Mouse (Mus musculus) layer of hippocampus, postnatal 10 days (tissue): Measurements from ENCODE around the gene Rcan2. TPM values are rescaled to one million over a fixed set of nuclear protein-coding genes. Genes with fewer than 3 reads are reported as not detected.

ENCODE experiments used
- DNase-seq, 2 experiments: peaks; one replicate each; pipeline ENCODE4 v3.0.0; 2021; ENCODE audit warnings: low spot score in 2 of 2
- long read RNA-seq: library from polyadenylated mRNA; stranded (forward); transcript quantifications from one replicate; pipeline ENCODE4 v2.0.0, GENCODE M21; 2023
- total RNA-seq, 2 experiments: library from RNA; stranded (reverse); gene quantifications; 2 replicates each; pipeline ENCODE4 v1.2.3; 2021

Gene Rcan2
- total RNA-seq, result 10 to 100 TPM; 40.2 to 42.5 TPM
- long read RNA-seq, transcript Rcan2-206 (5 exons, 2,914 nt), result minor isoform, 8 of 34 reads
- long read RNA-seq, transcript Rcan2-201 (4 exons, 3,313 nt), result major isoform, 12 of 34 reads
- long read RNA-seq, partial matches to known transcripts, result 0 of 34 reads
- long read RNA-seq, other reads (novel, unspliced or antisense), result 13 of 34 reads

DNA sequence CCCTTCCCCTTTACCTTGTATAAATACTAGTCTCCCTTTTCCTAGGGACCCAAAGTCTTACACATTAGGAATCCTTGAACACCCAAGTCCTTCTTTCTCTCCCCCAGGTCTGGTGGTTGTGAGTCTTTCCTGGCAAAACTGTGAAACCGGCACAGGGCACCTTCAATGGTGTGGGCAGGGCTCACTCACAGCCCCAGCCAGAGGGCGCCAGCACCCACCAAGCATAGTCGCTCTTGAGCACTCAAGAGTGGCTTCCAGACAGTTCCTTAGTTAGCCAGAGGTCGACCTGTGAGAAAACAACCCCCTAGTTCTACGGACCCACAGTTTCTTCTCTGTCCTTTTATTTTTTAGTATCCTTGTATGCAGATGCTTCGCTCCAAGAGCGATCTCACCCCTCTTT lies at the start of gene Rcan2:
Rcan2 (plus strand) TSS at position 275 of the 400 bp plus-strand sequence.
- peak; percentile 37 to 62 for DNase-seq

GRCm38 (mm10) chr17:43752811-43753210 lies 48.3 kb upstream of the Rcan2 start:
- no peak for DNase-seq

DNA sequence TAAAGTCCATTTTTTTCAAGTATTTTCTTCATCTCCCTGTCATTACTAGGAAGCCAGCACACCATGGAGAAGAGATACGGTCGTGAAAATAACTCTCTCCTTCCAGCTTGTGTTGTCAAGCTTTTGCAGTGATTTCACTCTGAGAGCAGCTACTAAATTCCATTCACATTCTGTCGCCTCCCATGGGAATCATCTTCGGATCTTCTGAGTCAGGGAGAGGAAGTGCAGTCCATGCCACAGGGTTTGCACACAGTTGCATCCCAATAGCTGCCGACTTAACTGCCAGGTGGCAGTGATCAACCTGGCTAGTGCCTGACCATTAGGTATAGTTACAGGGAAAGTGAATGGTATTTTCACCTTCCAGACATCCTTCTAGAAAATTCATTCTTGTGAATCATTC lies 46.5 kb upstream of the Rcan2 start:
- DNase-seq, result no peak

DNA sequence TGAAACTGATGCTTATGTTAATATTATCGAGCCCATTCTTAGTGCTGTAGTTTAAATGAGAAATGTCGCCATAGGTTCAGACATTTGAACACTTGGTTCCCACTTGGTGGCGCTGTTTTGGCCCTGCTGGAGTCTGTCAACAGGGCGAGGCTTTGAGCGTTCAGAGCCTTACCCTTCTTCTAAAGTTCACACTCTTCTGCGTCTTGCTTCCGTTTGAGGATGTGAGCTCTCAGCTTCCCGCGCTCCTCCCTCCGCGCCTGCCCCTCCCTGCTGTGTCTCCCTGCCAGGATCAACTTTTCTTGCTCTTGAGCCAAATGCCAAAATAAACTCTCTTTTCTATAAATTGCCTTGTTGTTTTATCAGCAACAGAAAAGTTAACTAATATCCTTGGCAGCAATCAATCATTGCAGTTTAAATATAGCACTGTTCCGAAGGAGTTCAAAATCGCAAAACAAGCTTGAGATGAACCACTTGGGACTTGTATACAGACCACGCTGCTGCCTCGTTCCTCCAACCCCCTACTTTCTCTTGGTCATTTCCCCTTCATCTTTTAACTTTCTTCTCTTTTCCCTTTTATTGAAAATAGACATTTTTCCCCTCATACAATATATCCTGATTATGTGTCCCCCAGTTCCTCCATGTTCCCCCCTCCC lies 42.4 kb upstream of the Rcan2 start:
- DNase-seq, result no peak

DNA sequence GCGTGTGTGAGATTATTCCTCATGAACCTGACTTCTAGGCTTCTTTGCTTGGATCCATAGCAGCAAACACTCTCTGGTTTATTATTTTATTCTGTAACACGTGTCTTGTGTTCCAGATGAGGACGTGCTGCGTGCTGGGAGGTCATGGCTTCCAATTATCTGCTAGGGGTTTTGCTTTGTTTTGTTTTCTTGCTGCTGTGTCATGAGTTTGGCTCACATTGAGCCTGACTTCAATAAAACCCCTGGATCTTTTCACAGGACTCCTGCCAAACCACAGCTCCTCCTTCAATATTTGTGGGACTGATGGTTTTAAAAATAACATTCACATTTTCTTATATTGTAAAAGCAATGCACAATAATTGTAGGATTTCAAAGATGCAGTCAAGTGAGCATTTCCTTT lies 16.6 kb upstream of the Rcan2 start:
- DNase-seq, result no peak

- no peak for DNase-seq
These were observed 12.9 kb upstream of the Rcan2 start for GRCm38 (mm10) chr17:43788222-43788621.

DNA sequence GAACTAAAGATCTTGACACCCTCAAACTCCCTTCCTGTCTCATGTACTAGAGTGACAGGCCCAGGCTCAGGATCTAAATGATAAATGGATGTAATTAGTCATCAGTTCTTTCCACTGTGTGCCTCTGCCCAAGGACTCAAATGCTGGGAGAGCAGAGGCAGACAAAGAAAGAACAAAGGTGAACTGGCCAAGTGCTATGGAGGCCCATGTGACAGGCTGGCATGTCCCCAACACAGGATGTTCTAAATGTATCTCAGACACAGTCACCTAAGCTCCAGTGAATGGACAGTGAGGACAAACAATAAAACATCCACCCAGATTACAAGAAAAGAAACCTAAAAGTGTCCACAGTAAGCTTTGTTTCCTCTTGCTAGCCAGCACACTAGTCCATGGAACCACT lies 11.8 kb upstream of the Rcan2 start:
- DNase-seq, result no peak

DNA sequence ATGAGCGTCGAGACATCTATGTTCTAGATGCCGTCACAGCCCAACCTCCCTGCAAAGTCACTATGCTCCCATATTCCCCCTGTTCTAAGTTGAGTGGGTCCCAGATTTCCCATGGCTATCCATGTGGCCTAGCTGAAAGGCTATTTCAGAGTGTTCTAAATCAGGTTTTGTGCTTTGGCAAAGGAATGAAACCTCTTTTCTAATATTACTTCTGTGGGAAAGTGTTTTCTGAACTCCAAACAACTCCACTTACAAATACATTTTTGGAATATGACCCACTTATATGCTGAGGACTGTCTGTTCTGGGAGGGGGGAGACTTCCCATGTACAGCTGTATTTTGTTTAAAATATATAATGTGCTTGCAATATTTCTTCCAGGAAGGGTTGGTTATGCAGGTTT lies 9.4 kb upstream of the Rcan2 start:
- DNase-seq, result no peak

GRCm38 (mm10) chr17:43794731-43795280 lies 6.3 kb upstream of the Rcan2 start:
- DNase-seq, result no peak

DNA sequence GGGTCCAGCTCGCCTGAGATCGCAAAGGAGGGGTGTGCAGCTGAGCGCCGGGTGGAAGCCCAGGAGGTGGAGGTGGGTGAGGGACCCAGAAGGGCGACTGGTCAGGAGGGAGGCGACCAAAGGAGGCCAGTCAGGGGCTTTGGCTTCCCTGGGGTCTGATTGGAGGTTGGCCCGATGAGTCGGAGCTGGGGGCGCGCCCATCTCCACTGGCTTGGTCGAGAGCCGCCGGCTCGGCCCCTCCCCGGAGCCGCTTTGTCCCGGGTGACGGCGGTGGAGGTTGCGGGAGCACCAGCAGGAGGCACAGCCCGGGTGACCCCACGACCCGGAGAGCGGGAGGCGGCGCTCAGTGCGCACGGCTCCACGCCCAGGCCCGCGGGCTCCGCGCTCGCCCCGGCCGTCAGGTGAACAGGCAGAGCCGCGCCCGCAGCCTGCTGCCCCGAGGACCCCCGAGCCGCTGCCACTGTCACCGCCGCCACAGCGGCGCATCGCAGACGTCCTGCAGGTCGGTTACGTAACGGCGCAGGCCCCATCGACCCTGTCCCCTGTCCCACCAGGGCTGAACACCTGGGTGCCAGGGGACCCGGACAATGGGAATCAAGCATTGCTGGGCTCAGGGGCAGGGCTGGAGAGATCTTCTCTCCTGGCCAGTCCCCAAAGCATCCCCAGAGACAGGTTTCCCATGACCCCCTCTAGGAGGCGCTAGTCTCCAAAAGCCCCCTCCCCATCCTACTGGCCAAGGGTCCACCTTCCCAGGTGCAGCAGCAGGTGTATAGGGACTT lies 633 bp downstream of the Rcan2 start:
- peak; percentile 22 to 46 for DNase-seq

DNA sequence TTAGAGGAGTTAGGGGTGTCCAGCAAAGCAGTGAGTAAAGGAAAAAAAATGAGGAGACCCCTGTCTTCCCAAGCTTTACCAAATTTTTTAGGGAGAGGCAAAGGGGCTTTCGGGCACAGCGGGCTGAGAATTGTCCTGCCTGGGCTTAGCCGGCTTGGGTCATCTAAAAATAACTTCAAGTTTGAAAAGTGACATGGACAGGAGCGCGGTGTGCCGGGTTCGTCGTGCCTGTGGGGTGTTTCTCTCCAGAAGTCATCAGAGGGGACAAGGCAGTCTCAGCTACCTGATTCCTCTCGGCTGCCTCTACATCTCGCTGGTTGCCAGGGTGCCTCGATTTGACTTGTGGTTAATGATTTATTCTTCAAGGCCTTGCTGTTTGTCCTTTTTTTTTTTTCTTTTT lies 1.3 kb downstream of the Rcan2 start:
- no peak for DNase-seq

GRCm38 (mm10) chr17:43803111-43803510 lies 2.0 kb downstream of the Rcan2 start:
- no peak for DNase-seq

DNA sequence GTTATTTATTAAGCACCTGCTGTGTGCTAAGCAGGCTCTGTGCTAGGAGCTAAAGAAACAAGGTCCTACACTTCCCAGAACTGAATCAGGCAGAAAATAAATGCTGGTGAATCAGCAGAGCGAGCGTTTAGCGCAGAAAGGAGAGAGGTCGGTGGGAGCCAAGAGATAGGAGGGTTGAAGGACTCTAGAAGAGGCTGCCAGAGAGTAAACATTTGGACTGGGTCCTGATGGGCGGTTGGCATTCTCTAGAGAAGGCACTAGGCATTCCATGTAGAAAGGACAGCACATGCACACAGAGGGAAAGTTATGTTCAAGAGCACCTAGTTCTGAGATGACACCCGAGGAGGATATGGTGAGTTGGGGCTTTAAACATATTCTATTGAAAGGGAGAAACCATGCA lies 2.6 kb downstream of the Rcan2 start:
- DNase-seq, result no peak

GRCm38 (mm10) chr17:43806841-43807240 lies 5.7 kb downstream of the Rcan2 start:
- no peak for DNase-seq

- no peak for DNase-seq
These were observed 10.3 kb downstream of the Rcan2 start for GRCm38 (mm10) chr17:43811453-43811852.

DNA sequence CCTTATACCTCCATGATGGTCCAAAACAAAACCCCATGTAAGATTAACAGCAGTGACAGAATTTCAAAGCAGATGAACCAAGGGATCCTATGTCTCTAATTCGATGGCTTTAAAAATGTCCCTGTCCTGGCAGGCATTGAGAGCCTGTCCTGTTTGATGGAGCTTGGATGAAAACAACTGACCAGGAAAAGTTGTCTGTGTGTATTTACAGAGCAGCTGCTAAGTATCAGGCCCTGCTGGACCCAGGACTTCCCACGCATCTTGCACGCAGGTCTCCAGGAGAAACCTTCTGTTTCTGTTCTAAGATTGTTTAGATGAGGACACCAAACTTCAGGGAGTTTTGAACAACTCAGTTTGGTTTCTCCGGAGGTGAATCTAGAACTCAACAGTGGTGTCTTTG lies 14.2 kb downstream of the Rcan2 start:
- no peak for DNase-seq

GRCm38 (mm10) chr17:43816480-43816879 lies 15.3 kb downstream of the Rcan2 start:
- DNase-seq, result no peak

DNA sequence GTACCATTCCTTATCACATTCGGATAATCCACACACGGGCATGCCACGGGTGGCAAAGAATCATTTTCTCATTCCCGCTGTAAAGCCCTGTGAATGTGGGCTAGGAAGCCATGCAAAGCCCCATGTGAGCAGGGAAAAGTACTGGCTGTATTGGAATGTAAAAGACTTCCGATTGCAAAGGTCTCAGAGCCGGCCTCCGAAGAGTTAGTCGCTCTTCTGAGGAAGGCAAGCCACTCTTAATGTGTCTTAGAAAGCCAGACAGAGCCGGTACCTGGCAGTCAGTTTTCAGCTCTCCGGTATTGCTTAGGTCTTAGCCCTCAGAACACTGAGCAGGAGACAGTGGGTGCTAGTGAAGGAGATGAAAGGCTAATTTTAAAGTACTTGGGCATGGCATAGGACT lies 16.0 kb downstream of the Rcan2 start:
- DNase-seq, result no peak

DNA sequence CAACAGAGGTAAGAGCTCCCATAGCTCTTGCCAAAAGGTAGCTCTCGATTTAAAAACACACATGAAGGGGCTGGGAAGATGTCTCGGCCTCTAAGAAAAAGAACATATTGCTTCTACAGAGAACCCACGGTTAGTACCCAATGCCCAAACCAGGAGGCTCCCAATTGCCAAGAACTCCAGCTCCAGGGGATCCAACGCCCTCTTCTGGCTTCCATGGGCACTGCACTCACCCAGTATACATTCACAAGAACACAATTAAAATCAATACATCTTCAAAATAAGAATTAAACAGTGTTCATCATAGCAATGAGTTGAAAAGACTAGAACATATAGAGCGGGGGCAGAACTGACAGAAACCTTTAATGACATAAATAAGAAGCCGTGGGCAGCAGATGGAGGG lies 17.2 kb downstream of the Rcan2 start:
- DNase-seq, result no peak

- peak; percentile 10 to 47 for DNase-seq
These were observed 19.8 kb downstream of the Rcan2 start for GRCm38 (mm10) chr17:43820904-43821303.

DNA sequence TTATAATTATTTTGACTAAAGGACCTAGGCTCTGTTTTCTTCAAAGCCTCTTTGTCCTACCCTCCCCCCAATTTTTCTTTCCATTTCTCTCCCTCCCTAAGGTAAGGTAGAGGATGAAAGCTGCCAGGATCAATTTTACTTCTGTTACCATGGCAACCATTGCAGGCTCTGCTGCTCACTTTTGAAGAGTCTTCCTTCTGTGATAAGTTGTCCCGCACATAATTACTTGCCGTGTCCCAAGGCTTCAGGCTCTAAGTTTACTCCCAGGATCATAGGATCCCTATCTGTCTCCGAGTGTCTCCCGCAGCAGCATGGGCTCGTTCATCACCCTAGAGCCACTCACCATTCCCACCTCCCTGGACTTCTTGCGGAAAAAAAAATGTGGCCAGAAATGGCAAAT lies 21.1 kb downstream of the Rcan2 start:
- no peak for DNase-seq

GRCm38 (mm10) chr17:43822630-43823029 lies 21.5 kb downstream of the Rcan2 start:
- no peak for DNase-seq
